Mouse (Mus musculus) frontal cortex, adult (tissue): Measurements from ENCODE around the gene Kcnk13.

ENCODE experiments used
- ATAC-seq: cut with Nextera tagmentation; 2 replicates; pipeline ENCODE4 v1.9.2; 2017; ENCODE audit warnings: mild to moderate bottlenecking, moderate library complexity, mixed read lengths; ENCODE audit not compliant: low TSS enrichment

The Kcnk13 gene

GRCm38 (mm10) chr12:100089265-100089664, 125.0 kb downstream of the Kcnk13 start:
- ATAC-seq: no peak

GRCm38 (mm10) chr12:100090750-100091149, 126.5 kb downstream of the Kcnk13 start:
- no peak for ATAC-seq

- ATAC-seq: no peak
Measured at GRCm38 (mm10) chr12:100093046-100093445, 128.7 kb downstream of the Kcnk13 start.

GRCm38 (mm10) chr12:100099971-100100706, 135.8 kb downstream of the Kcnk13 start:
- ATAC-seq: no peak

- no peak for ATAC-seq
Measured at GRCm38 (mm10) chr12:100100707-100101030, 136.4 kb downstream of the Kcnk13 start.

GRCm38 (mm10) chr12:100101651-100102050, 137.4 kb downstream of the Kcnk13 start:
- ATAC-seq: no peak

GRCm38 (mm10) chr12:100104530-100104929, 140.2 kb downstream of the Kcnk13 start:
- no peak for ATAC-seq

GRCm38 (mm10) chr12:100106275-100106895, 142.1 kb downstream of the Kcnk13 start:
- peak; percentile 17; the same call in 1 of the 2 replicates for ATAC-seq

GRCm38 (mm10) chr12:100107436-100107835, 143.1 kb downstream of the Kcnk13 start:
- no peak for ATAC-seq

GRCm38 (mm10) chr12:100109986-100110696, 145.8 kb downstream of the Kcnk13 start, which contains the start of gene Psmc1:
Gene Psmc1, plus strand, starts transcription at chr12:100110154.
- ATAC-seq: peak; percentile 80
